Mouse (Mus musculus): ENCODE measurements around the gene Nt5c3b. TPM values are rescaled to one million over a fixed set of nuclear protein-coding genes. Genes with fewer than 3 reads are reported as not detected.

Gene Nt5c3b
- polyA plus RNA-seq, 1 experiment from 2014 or later = 167 TPM

DNA sequence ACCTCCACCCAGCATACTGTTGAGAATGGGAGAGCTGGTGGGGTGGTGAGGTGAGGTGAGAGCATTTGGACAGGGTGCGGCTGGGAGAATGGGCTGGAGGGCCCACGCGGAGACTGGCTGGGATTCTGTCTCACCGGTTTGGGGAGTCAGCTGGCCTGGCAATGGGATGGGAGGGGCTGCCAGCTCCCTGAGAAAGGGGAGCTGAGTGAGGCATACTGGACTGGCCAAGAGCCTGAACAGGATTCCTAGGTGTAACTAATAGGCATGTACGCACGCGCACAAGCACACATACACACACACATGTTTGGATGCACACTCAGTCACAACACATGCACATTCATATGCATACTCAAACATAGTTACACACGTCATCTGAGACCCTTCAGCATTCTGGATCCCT lies 35.3 kb downstream of the Nt5c3b start:
- peaks cover 29% of the 10 kb centered on the region for H3K36me3 ChIP-seq
- H3K27me3 ChIP-seq = no peaks in the 10 kb centered on the region
- no peaks in the 10 kb centered on the region for H3K9me3 ChIP-seq
- H3K4me2 ChIP-seq = no peak overlapping the region
- ATAC-seq (ENCODE audit: insufficient number of reproducible peaks, insufficient read depth, low FRiP score, low TSS enrichment, low read depth) = no peak
- no peak overlapping the region for H3K4me3 ChIP-seq
- WGBS = 77% methylated on average over 8 of the region's 8 CpGs
- H3K4me1 ChIP-seq = peaks cover 23% of the 10 kb centered on the region
- no peak overlapping the region for H3K9ac ChIP-seq
- 0 out of 2 replicates have a peak overlapping the region, but pooled peaks have one; percentile 0 for H3K27ac ChIP-seq

DNA sequence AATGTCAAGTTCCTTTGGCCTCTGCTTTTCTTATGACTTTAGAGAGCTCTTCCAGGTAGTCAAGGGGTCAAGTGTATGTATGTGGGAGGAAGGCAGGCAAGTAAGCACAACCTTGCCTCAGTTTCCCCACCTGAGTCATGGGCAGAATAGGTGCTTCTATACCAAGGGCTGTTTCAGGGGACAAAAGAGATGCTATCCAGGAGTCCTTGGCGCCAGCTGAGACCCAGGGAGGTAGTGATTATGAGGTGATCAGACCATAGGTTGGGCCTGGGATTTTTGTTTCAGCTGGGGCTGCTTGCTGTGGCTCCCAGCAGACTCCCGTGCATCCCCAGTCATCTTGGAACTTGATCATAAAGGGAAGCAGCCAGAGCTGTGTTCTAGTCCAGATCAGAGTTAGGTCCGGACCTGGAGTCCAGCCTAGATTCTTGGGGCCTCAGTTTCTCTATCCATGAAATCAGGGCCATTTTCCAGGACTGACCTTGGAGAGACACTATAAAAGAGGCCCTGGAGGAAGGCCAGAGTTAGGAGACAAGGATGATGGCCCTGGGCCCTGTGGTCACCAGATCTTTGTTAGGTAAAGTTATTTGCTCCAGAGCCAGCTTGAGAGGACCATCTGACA lies 37.0 kb downstream of the Nt5c3b start:
- Histone ChIP-seq H3K27me3 (no peaks in the 10 kb centered on the region), H3K36me3 (peaks cover 14% of the 10 kb centered on the region), H3K9me3 (no peaks in the 10 kb centered on the region), H3K4me3 (no peak overlapping the region), H3K9ac (no peak overlapping the region), H3K4me1 (peaks cover 27% of the 10 kb centered on the region), H3K4me2 (no peak overlapping the region), H3K27ac (no peak overlapping the region)
- WGBS = 82% methylated on average over 3 of the region's 3 CpGs
- ATAC-seq (ENCODE audit: insufficient number of reproducible peaks, insufficient read depth, low FRiP score, low TSS enrichment, low read depth) = no peak

DNA sequence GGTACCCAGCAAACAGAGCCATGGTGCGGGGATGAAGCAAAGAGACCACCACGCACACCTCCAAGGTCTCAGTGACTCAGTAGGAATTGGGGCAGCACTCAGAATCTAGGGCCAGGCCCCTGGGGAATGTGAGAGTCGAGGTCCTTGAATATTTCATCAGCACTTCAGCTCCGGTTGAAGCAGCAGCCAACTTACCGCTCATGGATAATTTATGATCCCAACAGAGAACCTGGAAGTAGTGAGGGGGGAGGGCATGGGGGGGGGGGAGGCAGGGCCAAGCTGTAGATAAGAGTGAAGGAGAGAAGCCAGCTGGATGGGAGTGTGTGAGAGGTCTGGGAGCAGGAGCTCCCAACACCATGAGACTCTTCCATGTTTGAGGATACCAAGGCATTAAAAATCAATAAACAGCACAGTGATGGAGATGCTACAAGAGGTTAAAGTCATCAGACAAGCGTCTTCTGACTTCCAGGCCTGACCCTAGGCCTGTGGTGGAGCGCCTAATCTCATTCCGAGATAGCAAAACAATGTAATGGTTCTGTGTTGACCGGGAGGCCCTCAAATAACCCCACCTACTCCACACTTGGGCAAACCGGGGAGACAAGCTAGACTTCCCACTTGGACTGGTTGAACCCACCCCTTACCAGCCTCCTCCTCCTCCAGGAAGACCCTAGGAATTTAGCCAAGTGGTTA lies 38.0 kb downstream of the Nt5c3b start:
- H3K27me3 ChIP-seq = no peaks in the 10 kb centered on the region
- peaks cover 34% of the 10 kb centered on the region for H3K4me1 ChIP-seq
- 82% methylated on average over 10 of the region's 10 CpGs for whole genome bisulfite sequencing
- H3K9ac ChIP-seq = no peak overlapping the region
- H3K27ac ChIP-seq = no peak overlapping the region; the same call in 1 of the 2 replicates
- no peak for ATAC-seq (ENCODE audit: insufficient number of reproducible peaks, insufficient read depth, low FRiP score, low TSS enrichment, low read depth)
- no peak overlapping the region for H3K4me2 ChIP-seq
- H3K9me3 ChIP-seq = no peaks in the 10 kb centered on the region
- peaks cover 5% of the 10 kb centered on the region for H3K36me3 ChIP-seq
- no peak overlapping the region for H3K4me3 ChIP-seq

DNA sequence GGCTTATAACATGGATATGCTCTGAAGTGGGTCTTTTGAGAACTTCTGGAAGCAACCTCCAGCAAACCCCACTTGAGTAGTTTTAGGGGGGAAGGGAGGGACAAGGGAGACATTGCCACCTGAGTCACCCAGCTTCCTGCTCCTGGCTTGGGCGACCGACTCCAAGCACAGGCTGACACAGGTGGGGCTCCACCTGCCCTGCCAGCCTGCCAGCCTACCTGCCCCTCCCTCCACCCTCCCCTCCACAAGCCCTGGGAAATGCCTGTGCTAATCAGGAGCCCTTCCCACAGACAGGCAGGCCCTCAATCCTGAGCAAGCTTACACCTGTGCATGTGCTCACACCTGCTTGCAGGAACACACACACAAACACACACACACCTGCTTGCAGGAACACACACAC lies 38.9 kb downstream of the Nt5c3b start:
- no peak overlapping the region; the same call in 1 of the 2 replicates for H3K27ac ChIP-seq
- no peaks in the 10 kb centered on the region for H3K27me3 ChIP-seq
- H3K4me2 ChIP-seq = no peak overlapping the region
- ATAC-seq (ENCODE audit: insufficient number of reproducible peaks, insufficient read depth, low FRiP score, low TSS enrichment, low read depth) = no peak
- no peak overlapping the region for H3K4me3 ChIP-seq
- no peaks in the 10 kb centered on the region for H3K36me3 ChIP-seq
- H3K9me3 ChIP-seq = no peaks in the 10 kb centered on the region
- 61% methylated on average over 2 of the region's 2 CpGs for WGBS
- no peak overlapping the region for H3K9ac ChIP-seq
- H3K4me1 ChIP-seq = peaks cover 28% of the 10 kb centered on the region

DNA sequence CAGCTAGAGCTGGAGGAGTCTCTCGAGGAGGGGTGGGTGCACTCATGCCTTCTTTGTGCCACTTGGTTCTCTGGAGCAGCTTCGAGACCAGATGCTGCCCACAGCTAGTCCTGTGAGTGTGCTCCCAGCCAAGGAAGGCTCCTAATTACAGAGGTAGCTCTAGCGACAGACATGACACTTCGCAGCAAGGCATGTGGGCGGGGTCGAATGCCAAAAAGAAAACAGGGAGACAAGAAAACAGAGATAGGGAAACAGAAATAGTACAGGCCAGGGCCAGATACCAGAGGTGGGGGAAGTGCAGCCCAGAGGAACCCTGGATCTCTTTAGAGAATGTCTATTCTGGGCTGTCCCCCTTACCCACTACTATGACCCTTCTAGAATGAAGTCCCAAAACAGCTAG lies 39.4 kb downstream of the Nt5c3b start:
- no peak for ATAC-seq (ENCODE audit: insufficient number of reproducible peaks, insufficient read depth, low FRiP score, low TSS enrichment, low read depth)
- Histone ChIP-seq H3K4me2 (no peak overlapping the region), H3K9me3 (no peaks in the 10 kb centered on the region), H3K4me1 (peaks cover 30% of the 10 kb centered on the region), H3K27me3 (no peaks in the 10 kb centered on the region), H3K4me3 (no peak overlapping the region), H3K27ac (no peak overlapping the region; the same call in 1 of the 2 replicates), H3K9ac (peak overlapping the region; percentile 36; the same call in 1 of the 2 replicates), H3K36me3 (no peaks in the 10 kb centered on the region)
- WGBS = 37% methylated on average over 6 of the region's 6 CpGs

DNA sequence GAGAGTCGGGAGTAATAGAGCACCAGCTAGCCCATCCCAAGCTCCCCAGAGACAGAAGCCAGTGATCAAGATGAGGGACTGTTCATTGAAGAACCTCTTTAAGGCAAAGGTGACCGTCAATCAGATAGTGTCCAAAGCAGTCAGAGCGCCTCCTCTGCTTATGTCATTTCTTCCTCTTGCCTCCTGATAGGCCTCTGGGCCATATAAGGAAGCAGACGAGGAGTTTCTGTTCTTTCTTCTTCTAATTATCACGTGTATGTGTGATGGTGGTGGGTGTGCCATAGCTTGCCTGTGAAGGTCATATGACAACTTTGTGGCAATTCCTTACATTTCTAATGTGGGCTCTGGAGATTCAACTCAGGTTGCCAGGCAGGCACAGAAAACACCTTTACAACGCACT lies 40.8 kb downstream of the Nt5c3b start:
- no peak overlapping the region for H3K4me2 ChIP-seq
- no peaks in the 10 kb centered on the region for H3K9me3 ChIP-seq
- 81% methylated on average over 6 of the region's 6 CpGs for WGBS
- H3K36me3 ChIP-seq = no peaks in the 10 kb centered on the region
- no peak overlapping the region for H3K9ac ChIP-seq
- H3K27ac ChIP-seq = no peak overlapping the region
- ATAC-seq (ENCODE audit: insufficient number of reproducible peaks, insufficient read depth, low FRiP score, low TSS enrichment, low read depth) = no peak
- peaks cover 38% of the 10 kb centered on the region for H3K4me1 ChIP-seq
- no peak overlapping the region for H3K4me3 ChIP-seq
- H3K27me3 ChIP-seq = no peaks in the 10 kb centered on the region

DNA sequence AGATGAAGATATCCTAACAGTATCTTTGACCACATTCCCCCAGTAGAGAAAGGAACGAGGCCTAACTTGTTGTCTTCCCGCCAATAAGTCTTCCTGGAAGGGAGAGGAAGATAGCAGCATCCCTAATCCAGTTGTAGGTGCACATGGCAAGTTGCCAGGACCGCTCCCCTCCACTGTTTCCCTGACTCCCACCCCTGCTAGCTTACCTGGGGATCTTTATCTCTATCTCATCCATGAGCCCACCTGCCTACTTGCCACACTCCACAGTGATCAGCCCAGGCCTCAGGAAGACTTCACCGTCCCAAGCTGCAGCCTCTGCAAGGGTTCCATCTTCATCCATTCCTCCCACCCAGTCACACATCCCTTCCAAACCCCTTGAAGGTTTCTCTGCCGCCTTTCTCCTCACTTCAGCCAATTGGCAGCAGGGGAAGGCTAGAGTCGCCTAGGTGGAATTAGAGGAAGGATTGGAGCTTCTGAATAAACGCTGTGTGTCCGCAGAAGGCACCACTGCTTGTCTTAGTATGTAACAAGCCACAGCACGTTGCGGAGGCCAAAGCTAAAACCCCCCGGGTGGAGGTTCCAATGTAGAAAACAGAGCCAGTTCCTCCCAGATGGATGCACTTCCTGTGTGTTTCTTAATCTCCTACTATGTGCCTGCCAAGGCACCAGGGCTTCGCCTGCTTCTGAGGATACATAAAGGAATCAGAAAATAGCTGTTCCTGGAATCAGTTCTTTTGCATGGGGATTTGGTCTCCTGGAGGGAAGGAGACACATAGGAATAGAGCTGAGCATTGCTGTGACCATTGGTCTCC lies 41.7 kb downstream of the Nt5c3b start:
- 64% methylated on average over 12 of the region's 12 CpGs for WGBS

DNA sequence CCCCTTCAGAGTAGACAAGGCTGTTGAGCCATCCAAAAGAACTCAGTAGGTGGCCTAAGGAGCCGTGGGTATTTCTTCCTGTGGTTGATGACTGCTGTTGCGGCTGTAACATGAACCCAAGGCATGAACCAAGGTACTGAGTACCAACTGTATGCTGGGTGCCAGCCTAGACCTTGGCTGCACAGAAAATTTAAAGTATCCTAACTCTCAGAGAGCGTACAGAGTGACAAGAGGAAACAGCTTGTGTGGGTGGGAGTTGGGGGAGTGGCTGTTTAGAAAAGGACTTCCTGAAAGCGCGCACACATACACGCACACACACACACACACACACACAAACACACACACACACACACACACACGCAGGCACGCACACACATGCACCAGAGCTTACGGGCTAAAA lies 42.3 kb downstream of the Nt5c3b start:
- H3K27me3 ChIP-seq = no peaks in the 10 kb centered on the region
- no peaks in the 10 kb centered on the region for H3K36me3 ChIP-seq
- H3K9ac ChIP-seq = no peak overlapping the region
- peak overlapping the region; percentile 60; the same call in 1 of the 2 replicates for H3K27ac ChIP-seq
- no peak overlapping the region for H3K4me3 ChIP-seq
- no peak for ATAC-seq (ENCODE audit: insufficient number of reproducible peaks, insufficient read depth, low FRiP score, low TSS enrichment, low read depth)
- peaks cover 53% of the 10 kb centered on the region for H3K4me1 ChIP-seq
- no peaks in the 10 kb centered on the region for H3K9me3 ChIP-seq
- 55% methylated on average over 9 of the region's 9 CpGs for WGBS
- no peak overlapping the region for H3K4me2 ChIP-seq

More for the DNA sequence above, 41.7 kb downstream of the Nt5c3b start:
- Histone ChIP-seq H3K36me3 (no peaks in the 10 kb centered on the region), H3K9ac (no peak overlapping the region), H3K4me3 (no peak overlapping the region), H3K4me1 (peaks cover 48% of the 10 kb centered on the region), H3K9me3 (no peaks in the 10 kb centered on the region), H3K27me3 (no peaks in the 10 kb centered on the region), H3K4me2 (no peak overlapping the region), H3K27ac (peak overlapping the region; percentile 60; the same call in 1 of the 2 replicates)
- no peak for ATAC-seq (ENCODE audit: insufficient number of reproducible peaks, insufficient read depth, low FRiP score, low TSS enrichment, low read depth)

DNA sequence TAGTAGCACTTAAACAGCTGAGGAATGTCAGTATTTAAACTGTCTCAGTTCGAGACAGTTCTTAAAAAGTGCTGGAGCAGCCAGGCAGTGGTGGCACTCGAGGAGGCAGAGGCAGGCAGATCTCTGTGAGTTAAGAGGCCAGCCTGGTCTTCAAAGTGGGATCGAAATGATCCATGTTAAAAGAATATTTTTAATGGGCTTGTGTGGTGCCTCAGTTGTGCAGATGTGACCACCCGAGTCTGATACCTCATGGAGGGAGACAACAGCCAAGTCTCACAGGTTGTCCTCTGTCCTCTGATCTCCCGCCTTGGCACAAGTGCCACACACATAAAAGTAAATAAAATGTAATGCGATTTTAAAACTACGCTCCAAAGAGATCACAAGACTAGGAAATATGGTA lies 43.1 kb downstream of the Nt5c3b start:
- H3K4me3 ChIP-seq = peak overlapping the region; percentile 66
- H3K27ac ChIP-seq = 0 out of 2 replicates have a peak overlapping the region, but pooled peaks have one; percentile 33
- no peak for ATAC-seq (ENCODE audit: insufficient number of reproducible peaks, insufficient read depth, low FRiP score, low TSS enrichment, low read depth)
- H3K9ac ChIP-seq = no peak overlapping the region
- H3K27me3 ChIP-seq = no peaks in the 10 kb centered on the region
- 93% methylated on average over 7 of the region's 7 CpGs for WGBS
- peaks cover 58% of the 10 kb centered on the region for H3K4me1 ChIP-seq
- H3K9me3 ChIP-seq = no peaks in the 10 kb centered on the region
- H3K4me2 ChIP-seq = 0 out of 2 replicates have a peak overlapping the region, but pooled peaks have one; percentile 85
- no peaks in the 10 kb centered on the region for H3K36me3 ChIP-seq

DNA sequence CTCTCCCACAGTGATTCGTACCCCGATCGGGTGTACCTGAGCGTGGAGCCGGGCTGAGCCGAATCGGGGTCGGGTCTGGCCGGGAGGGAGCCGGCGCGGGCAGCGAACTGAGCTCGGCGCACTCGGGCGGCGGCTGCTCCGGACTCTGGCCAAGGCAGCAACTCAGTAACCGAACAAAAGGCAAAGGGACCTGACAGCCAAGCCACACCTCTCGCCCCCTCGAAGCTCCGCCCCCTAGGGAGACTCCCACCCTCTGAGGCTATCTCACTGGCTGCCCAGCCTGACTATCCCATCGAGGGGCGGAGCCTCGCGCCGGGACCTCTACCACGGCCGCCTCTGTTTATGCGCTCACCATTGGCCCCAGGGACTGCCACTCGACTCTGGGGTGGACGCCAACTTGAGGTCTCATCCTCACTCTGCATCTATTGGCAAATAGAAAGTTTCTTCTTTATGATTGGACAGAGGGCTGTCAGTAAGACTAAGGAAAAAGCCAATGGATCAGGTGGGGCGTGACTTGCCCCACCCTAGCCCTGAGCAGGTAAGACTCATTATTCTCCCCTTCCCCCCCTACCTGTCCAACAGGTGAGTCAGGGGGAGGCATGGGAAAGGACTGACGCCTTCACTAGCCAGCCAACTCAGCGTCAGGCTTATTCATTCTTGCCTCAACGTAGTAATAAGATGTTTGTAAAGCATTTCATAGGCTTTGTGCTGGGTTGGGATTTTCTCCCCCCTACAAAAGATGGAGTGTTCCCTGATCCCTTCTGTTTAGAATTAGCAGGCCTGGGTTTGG lies 43.8 kb downstream of the Nt5c3b start, which contains the start of gene Jup:
TSS of gene Jup (minus strand) at position 164 of the 790 bp plus-strand sequence.
- peaks cover 58% of the 10 kb centered on the region for H3K4me1 ChIP-seq
- H3K9ac ChIP-seq = peak within 1 kb of the TSS; percentile 81
- ATAC-seq (ENCODE audit: insufficient number of reproducible peaks, insufficient read depth, low FRiP score, low TSS enrichment, low read depth) = peak; percentile 98
- H3K4me3 ChIP-seq = peak within 1 kb of the TSS; percentile 66
- under 1% methylated on average over 37 of the region's 37 CpGs for WGBS
- peak within 1 kb of the TSS; percentile 85 for H3K4me2 ChIP-seq
- peak within 1 kb of the TSS; percentile 65 for H3K27ac ChIP-seq
- no peaks in the 10 kb centered on the region for H3K27me3 ChIP-seq
- no peaks in the 10 kb centered on the region for H3K9me3 ChIP-seq
- no peaks in the 10 kb centered on the region for H3K36me3 ChIP-seq
